Mouse (Mus musculus): Measurements from ENCODE around the gene Nisch.

Nisch gene

GRCm38 (mm10) chr14:31193791-31194190 is 23.0 kb downstream of the Nisch start:
- in situ Hi-C loops (cut with MboI; ENCODE audit: low sequenced_read_pairs) = no loop called here

- in situ Hi-C loops (cut with MboI; ENCODE audit: low sequenced_read_pairs) = no loop called here
These were observed 24.8 kb downstream of the Nisch start for GRCm38 (mm10) chr14:31191936-31192335.

- in situ Hi-C loops (cut with MboI; ENCODE audit: low sequenced_read_pairs) = no loop called here
These were observed 27.4 kb downstream of the Nisch start for GRCm38 (mm10) chr14:31189348-31189747.

- in situ Hi-C loops (cut with MboI; ENCODE audit: low sequenced_read_pairs) = no loop called here
These were observed 28.0 kb downstream of the Nisch start for GRCm38 (mm10) chr14:31188771-31189181.

DNA sequence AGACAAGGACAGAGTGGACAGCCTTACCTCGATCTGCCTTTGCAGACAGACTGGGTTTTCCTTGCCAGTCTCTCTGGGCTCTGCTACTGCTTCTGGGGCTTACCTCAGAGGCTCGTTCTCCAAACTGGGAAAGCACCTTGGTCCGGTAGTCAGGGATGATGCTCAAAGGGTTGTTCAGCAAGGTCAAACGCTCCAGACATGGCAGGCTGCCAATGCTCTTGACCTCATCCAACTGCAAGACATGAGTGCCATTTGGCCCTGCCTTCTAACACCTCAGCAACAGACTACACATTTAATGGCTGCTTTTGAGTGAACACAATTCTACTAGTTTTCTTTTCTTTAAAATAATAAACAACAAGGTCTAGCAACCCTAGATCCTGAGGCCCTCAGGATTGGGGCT is 30.1 kb downstream of the Nisch start:
- in situ Hi-C loops (cut with MboI; ENCODE audit: low sequenced_read_pairs) = no loop called here

GRCm38 (mm10) chr14:31184195-31184594 is 32.6 kb downstream of the Nisch start:
- in situ Hi-C loops (cut with MboI; ENCODE audit: low sequenced_read_pairs) = no loop called here

DNA sequence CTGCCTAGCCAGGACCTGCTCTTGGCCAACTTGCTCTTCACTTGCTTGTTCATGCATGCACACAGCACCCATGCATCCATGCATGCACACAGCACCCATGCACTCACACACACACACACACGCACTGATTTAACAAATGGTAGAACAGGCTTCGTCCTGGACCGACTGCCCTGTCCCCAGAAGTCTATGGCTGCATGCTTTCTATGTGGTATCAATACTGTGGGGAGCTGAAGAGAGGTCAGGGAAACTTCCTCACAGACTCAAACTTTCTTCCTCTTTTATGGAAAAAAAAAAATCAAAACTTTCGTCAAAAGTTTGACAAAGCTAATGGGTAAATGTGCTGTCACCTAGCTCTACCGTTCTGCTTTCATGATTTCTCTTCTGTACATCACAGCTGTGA is 33.2 kb downstream of the Nisch start:
- in situ Hi-C loops (cut with MboI; ENCODE audit: low sequenced_read_pairs) = no loop called here

DNA sequence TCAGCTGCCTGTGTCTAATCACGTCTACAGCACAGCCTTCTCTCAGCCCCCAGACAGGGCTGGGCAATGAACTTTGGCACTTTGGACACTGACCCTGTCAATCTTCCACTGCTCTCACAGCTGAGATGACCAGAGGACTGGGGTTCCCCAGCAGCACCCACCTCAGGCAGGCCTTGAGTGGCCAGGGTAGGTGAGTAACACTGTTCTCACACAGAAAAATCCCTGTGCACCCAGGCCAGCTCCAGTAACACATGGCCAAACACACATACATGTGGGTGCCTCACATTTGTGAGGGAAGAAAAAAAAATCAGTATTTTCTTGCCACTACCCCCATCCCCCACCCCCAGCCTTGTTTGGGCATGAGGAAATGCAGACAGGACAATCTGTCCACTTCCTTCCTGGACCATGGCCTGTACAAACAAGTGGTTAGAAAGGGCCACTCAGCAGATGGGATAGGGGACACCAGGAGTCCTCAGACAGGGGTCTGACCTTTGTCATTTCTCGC is 33.9 kb downstream of the Nisch start:
- in situ Hi-C loops (cut with MboI; ENCODE audit: low sequenced_read_pairs) = no loop called here

DNA sequence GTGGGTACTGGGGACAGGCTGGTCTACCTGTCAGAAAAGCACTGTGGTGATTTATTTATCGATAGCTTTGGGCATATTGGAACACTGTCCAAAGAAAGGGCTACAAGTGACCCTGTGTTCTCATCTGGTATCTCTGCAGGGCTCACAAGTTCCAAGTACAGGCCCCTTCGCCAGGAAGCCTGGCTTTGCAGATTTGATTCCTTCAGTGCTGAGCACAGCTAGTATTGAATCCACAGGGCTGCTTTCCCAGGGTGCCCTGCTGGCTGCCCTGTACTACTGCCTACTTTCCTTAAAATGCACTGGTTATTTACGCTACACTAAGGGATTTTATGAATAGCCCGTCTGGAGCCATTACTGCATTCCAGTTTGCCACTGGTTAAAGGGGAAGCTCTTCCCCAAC is 35.2 kb downstream of the Nisch start:
- in situ Hi-C loops (cut with MboI; ENCODE audit: low sequenced_read_pairs) = no loop called here

DNA sequence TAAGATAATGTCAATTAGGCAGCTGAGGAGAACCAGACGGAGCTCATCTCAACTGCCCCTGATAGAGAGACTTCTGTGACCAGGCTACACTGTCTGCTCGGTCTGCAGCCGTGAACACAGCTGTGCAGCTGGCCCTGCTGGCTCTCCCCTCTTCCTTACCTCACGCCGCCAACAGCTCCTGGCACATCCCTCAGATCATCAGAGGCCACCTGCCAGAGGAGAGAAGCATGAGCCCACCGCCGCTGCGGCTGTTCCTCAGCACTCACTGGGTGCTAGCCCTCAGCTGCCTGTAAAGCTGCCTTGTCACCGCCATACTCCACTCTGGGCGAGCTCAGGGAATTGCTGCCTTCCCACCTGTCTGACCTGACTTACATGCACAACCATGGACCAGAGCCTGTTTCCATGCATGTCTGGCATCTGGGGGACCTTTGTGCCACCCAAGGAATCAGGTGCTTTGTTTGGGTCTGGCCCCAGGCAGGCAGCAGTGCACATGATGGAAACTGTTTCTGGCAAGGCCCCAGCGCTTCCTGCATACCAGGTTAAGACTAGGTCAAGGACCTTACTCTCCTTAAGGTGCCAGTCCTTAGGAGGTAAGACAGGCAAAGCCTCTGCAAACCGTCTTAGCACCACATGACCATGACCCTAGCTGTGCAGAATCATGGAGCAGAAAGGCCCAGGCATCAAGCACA is 36.9 kb downstream of the Nisch start:
- in situ Hi-C loops (cut with MboI; ENCODE audit: low sequenced_read_pairs) = no loop called here

GRCm38 (mm10) chr14:31177715-31178114 is 39.0 kb downstream of the Nisch start:
- in situ Hi-C loops (cut with MboI; ENCODE audit: low sequenced_read_pairs) = no loop called here

GRCm38 (mm10) chr14:31177287-31177686 is 39.5 kb downstream of the Nisch start:
- in situ Hi-C loops (cut with MboI; ENCODE audit: low sequenced_read_pairs) = no loop called here

GRCm38 (mm10) chr14:31173537-31173936 is 43.2 kb downstream of the Nisch start:
- in situ Hi-C loops (cut with MboI; ENCODE audit: low sequenced_read_pairs) = no loop called here

- in situ Hi-C loops (cut with MboI; ENCODE audit: low sequenced_read_pairs) = no loop called here
These were observed 43.8 kb downstream of the Nisch start for GRCm38 (mm10) chr14:31172781-31173455.

DNA sequence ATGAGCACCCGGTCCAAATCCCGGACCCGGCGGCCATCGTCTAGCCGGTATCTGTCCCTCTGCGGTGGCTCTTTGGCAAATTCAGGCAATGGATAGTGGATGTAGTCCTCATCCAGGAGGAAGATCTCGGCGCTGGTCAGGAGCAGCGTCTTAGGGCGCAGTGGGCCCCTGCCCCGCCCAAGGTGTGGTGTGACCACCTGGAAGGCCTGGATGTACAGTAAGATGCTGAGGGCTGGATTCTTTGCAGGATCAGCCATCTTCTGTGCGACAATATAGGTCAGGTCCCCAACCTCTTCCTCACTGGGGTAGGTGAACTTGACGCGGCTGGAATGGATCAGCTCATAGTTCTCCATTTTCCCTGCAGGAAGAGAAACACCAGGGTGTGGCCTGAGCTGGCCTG is 44.9 kb downstream of the Nisch start:
- in situ Hi-C loops (cut with MboI; ENCODE audit: low sequenced_read_pairs) = no loop called here

DNA sequence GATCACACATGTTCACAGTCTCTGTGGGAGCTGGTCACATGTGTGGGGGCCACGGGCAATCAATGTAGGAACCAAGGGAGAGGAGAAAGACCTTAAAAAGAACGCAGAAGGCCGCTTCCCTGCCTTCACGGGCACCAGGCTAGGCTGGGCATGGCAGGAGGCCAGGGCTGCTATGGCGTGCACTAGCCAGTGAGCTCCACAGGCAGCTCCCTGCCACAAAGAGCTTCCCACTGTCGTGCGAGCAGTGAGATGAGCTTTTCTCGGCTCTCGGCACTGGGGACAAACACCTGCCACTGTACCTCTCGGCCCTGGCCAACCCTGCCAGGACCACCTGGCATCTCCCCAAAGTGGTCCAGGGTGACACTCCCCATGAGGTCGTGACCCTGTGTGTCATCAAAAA is 45.4 kb downstream of the Nisch start:
- in situ Hi-C loops (cut with MboI; ENCODE audit: low sequenced_read_pairs) = no loop called here

- in situ Hi-C loops (cut with MboI; ENCODE audit: low sequenced_read_pairs) = no loop called here
These were observed 45.8 kb downstream of the Nisch start for GRCm38 (mm10) chr14:31170963-31171362.

DNA sequence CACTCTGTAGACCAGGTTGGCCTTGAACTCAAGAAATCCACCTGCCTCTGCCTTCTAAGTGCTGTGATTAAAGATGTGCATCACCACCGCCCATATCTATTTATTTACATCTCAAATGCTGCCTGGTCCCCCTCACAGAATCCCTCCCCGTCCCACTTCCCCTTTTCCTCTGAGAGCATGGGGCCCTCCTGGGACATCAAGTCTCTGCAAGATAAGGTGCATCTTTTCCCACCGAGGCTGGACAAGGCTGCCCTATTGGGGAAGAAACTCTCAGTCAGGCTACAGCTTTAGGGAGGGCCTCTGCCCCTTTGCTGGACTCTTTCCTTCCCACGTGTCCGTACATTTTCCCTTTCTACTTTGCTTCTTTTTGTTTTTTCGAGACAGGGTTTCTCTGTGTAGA is 47.2 kb downstream of the Nisch start:
- in situ Hi-C loops (cut with MboI; ENCODE audit: low sequenced_read_pairs) = no loop called here

DNA sequence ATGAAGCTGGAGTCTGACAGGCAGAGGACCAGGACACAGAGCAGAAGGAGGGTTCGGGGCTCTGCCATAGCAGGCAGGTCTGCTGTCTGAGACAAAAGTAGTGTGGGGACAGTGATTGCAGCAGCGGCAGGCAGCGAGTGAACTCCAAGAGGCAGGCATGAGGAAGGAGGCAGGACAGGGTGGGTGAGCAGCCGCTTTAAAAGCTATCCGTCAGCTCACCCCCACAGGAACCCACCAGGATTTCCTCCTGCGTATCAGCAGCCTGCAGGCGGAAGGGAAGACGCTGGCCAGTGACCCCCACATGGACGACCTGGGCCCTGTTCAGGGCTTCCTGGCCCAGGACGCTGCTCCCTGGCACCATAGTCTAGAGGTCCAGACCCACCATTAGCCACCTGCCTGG is 48.3 kb downstream of the Nisch start, which contains the start of gene Stab1:
Stab1 (minus strand) TSS at position 217 of the 400 bp plus-strand sequence.
- in situ Hi-C loops (cut with MboI; ENCODE audit: low sequenced_read_pairs) = no loop called here

DNA sequence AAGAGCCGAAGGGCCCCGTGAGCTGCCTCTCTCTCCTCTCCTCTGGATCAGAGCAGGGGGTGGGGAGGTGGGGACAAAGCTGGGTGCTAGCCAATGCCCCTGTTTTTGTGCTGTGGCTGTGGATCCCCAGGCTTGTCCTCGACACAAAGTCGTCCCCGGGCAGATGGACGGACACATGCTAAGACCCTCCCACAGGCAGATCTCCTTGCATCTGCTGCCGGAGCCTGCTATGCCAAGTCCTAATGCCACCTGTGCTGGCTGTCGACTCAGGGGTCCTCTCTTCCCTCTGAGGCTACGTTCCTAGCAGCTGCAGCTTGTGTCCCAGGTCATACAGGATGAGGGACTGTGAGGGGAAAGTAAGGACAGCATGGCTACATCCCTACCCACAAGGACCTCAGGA is 49.9 kb downstream of the Nisch start:
- in situ Hi-C loops (cut with MboI; ENCODE audit: low sequenced_read_pairs) = no loop called here

GRCm38 (mm10) chr14:31165991-31166630 is 50.6 kb downstream of the Nisch start:
- in situ Hi-C loops (cut with MboI; ENCODE audit: low sequenced_read_pairs) = no loop called here

GRCm38 (mm10) chr14:31165458-31165857 is 51.3 kb downstream of the Nisch start:
- in situ Hi-C loops (cut with MboI; ENCODE audit: low sequenced_read_pairs) = no loop called here
